ENCODE assay signal across 10 mouse cellular contexts in the genomic region with DNA sequence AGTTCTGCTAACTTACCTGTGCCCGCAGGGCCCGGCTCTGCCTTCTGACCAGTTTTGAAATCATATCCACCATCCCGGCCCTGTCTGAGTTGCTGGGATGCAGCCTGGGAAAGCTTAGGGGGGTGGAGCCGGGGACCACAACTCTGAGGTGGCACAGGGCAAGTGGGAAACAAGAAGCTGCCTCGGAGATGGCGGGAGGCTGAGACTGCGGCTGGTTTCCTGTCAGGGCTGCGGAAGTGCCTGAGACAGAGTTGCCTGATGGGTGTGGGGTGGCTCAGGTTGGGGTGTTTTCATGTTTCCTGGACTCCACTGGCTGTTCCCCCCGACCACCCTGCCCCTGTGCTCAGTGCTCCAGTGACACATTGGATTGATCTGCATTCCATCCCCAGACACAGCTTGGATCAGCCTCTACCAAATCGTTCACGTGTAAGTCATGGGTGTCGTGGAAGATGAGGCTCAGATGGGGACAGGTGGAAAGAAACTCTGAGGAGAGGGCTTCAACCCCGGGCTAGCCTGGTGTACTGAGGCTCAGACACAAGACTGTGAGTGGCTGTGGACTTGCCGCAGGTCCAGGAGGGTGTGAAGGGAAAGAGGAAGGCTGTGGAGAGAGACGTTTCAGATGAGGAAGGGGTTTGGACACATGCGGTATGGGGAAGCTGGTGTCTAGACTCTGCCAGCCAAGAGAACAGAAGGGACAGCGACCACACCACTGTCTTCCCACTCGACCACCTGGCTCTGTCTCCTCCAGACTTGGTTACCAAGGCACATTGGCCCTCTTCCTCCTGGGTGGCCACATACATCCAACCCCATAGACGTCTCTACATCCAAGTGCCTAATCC. TPM values are rescaled to one million over a fixed set of nuclear protein-coding genes. Genes with fewer than 3 reads are reported as not detected.
DNase-seq lines count a peak whose midpoint lies in the region; TF ChIP-seq lines count a peak whose summit lies in the region.
"Had no signal": no experiment of that assay in that cellular context is flagged by ENCODE, and none has a peak within 500 bp of the region (broad histone marks: within the 10 kb centered on the region; RNA-seq: fewer than 3 reads in every experiment).

No protein-coding gene starts in this region.

- TF ChIP-seq CTCF in layer of hippocampus, adult 2 months (conservative IDR thresholded peaks at IDR 0.05) = no peak
- TF ChIP-seq CTCF in thymus, adult 2 months (IDR thresholded peaks at IDR 0.05; ENCODE audit: borderline replicate concordance, control insufficient read depth, extremely low read depth, insufficient read depth, low read length, poor library complexity) = no peak

- H3K27me3 ChIP-seq in thymus, adult 2 months (ENCODE audit: control insufficient read depth, insufficient read depth, low read length) = no peaks in the 10 kb centered on the region

- 0 out of 2 replicates have a peak, but pooled peaks cover 2% of the 10 kb centered on the region for H3K36me3 ChIP-seq in macrophage (ENCODE audit: inconsistent target)
- H3K36me3 ChIP-seq in thymus, adult 2 months (ENCODE audit: control insufficient read depth, insufficient read depth, low read length) = peaks cover 1% of the 10 kb centered on the region

- TF ChIP-seq POLR2A in thymus, adult 2 months (IDR thresholded peaks at IDR 0.05; ENCODE audit: control insufficient read depth, extremely low read depth, insufficient read depth, low read length, poor library complexity) = peak; percentile 60

- DNase-seq in layer of hippocampus, adult 2 months (ENCODE audit: low spot score in 2 of 2) = no peak
- no peak for DNase-seq in layer of hippocampus, postnatal 36 days
- DNase-seq in ZHBTc4 (ENCODE audit: low read depth, low spot score) = peak; percentile 44
- DNase-seq in thymus, adult 2 months = peak; percentile 81
- DNase-seq in frontal cortex, postnatal 25 days (ENCODE audit: low spot score in 2 of 2) = no peak
- DNase-seq in left cerebral cortex, postnatal 25 days (ENCODE audit: low spot score in 2 of 2) = no peak
- DNase-seq in ovary, postnatal 14 days (ENCODE audit: low spot score) = no peak
- DNase-seq: heart, adult 18-20 months; kidney, postnatal 14 days had no signal

- peaks cover 39% of the 10 kb centered on the region for H3K4me1 ChIP-seq in thymus, adult 2 months (replicated peaks; ENCODE audit: control insufficient read depth, insufficient read depth, low read length)

- no peak overlapping the region for H3K4me3 ChIP-seq in layer of hippocampus, adult 2 months
- H3K4me3 ChIP-seq in macrophage (ENCODE audit: inconsistent target) = peak overlapping the region; percentile 23
- H3K4me3 ChIP-seq in thymus, adult 2 months (ENCODE audit: control insufficient read depth, insufficient read depth, low read length) = peak overlapping the region; percentile 97

- WGBS in macrophage (ENCODE audit: missing documents) = 7% methylated on average over 19 of the region's 19 CpGs
- 8% methylated on average over 19 of the region's 19 CpGs for WGBS in thymus, adult 2 months

- peaks cover 48% of the 10 kb centered on the region; the same call in 1 of the 2 replicates for H3K79me2 ChIP-seq in macrophage (ENCODE audit: inconsistent target)

- intact Hi-C loops in left cerebral cortex, postnatal 25 days (cut with DNase I) = no loop called here

- peak overlapping the region; percentile 66 for H3K27ac ChIP-seq in layer of hippocampus, adult 2 months
- H3K27ac ChIP-seq in macrophage = peak overlapping the region; percentile 43
- H3K27ac ChIP-seq in thymus, adult 2 months (ENCODE audit: control insufficient read depth, insufficient read depth, low read length) = peak overlapping the region; percentile 76

RNA-seq across cellular contexts. Expression of gene Arhgap27, which starts 18.8 kb away (rescaled TPM):
- 10 to 100 TPM; 11.8 to 14.0 TPM for total RNA-seq in layer of hippocampus, adult 2 months (2021)
- 1 to 10 TPM; 7.9 to 9.6 TPM for total RNA-seq in layer of hippocampus, postnatal 36 days (2021)
- 100 to 1,000 TPM in 1 of 26 experiments, 10 to 100 TPM in 22, 1 to 10 TPM in 3; 6.1 to 113 (median 35.5) TPM for total RNA-seq in macrophage (2018; cell fraction: chromatin; rRNA removed)
- 10 to 100 TPM in 13 of 26 experiments, 1 to 10 TPM in 13; 2.3 to 28.4 (median 11.2) TPM for total RNA-seq in macrophage (2018; cell fraction: cytosol; rRNA removed)
- total RNA-seq in macrophage (2018; cell fraction: nucleus; rRNA removed) = 10 to 100 TPM in 22 of 26 experiments, 1 to 10 TPM in 4; 5.9 to 75.3 (median 23.3) TPM
- polyA plus RNA-seq in macrophage (2018) = 3.7 to 16.2 TPM (median 6.5 TPM) in 3 replicates
- 124 and 125 TPM in 2 replicates for polyA plus RNA-seq in thymus, adult 2 months (2012; rRNA removed)
- 10 to 100 TPM in 1 of 2 experiments, 1 to 10 TPM in 1; 7.9 to 12.4 TPM for total RNA-seq in left cerebral cortex, postnatal 25 days (2021)

Comparison
In these comparisons a context has a peak if more than half of its experiments do, and no peak if none do; other contexts are left out.
1. DNase-seq: peak in ZHBTc4 (single experiment) and thymus, adult 2 months (single experiment); none in layer of hippocampus, adult 2 months (0 of 2), layer of hippocampus, postnatal 36 days (0 of 2), frontal cortex, postnatal 25 days (0 of 2), left cerebral cortex, postnatal 25 days (0 of 2) and ovary, postnatal 14 days (single experiment).
2. Peak in every context shown above with its lines, with median percentiles within 50 percentile points of each other: H3K27ac ChIP-seq.